8 mouse cellular contexts compared by ENCODE assay signal in genomic region chr7:102211071-102211470, GRCm38 (mm10). TPM values are rescaled to one million over a fixed set of nuclear protein-coding genes. Genes with fewer than 3 reads are reported as not detected.
DNase-seq lines count a peak whose midpoint lies in the region; ATAC-seq and TF ChIP-seq lines count a peak whose summit lies in the region.

No protein-coding gene starts in this region.

- no peaks in the 10 kb centered on the region for H3K4me1 ChIP-seq in cerebellum, adult 2 months (ENCODE audit: control insufficient read depth, insufficient read depth, low read length)
- H3K4me1 ChIP-seq in testis, adult 2 months (ENCODE audit: control insufficient read depth, insufficient read depth, low read length), result no peaks in the 10 kb centered on the region
- H3K4me1 ChIP-seq in liver, embryonic 12.5 days, result peaks cover 42% of the 10 kb centered on the region

- no peak for ATAC-seq in liver, embryonic 12.5 days
- no peak for ATAC-seq in inflammation-experienced regulatory T-cells, adult 6 months

- H3K4me2 ChIP-seq in liver, embryonic 12.5 days, result peak overlapping the region; percentile 82

- DNase-seq in cerebellum, adult 2 months, result no peak
- no peak for DNase-seq in cerebellum, postnatal 4 days (ENCODE audit: low spot score in 2 of 2)
- DNase-seq in testis, postnatal 14 days (ENCODE audit: low spot score), result no peak
- no peak for DNase-seq in gastrocnemius, postnatal 10 days
- no peak for DNase-seq in adrenal gland, postnatal 36 days

- peak overlapping the region; percentile 90; the same call in 1 of the 2 replicates for H3K27ac ChIP-seq in cerebellum, adult 2 months (ENCODE audit: insufficient read depth, low read length)
- H3K27ac ChIP-seq in testis, adult 2 months (ENCODE audit: control insufficient read depth, insufficient read depth, low read depth, low read length), result peak overlapping the region; percentile 93; the same call in 1 of the 2 replicates
- peak overlapping the region; percentile 91 for H3K27ac ChIP-seq in liver, embryonic 12.5 days

- no peaks in the 10 kb centered on the region for H3K9me3 ChIP-seq in liver, embryonic 12.5 days (replicated peaks)

- WGBS in cerebellum, adult 2 months, result 62% methylated on average over 3 of the region's 3 CpGs
- 48% methylated on average over 3 of the region's 3 CpGs for WGBS in liver, embryonic 12.5 days (ENCODE audit: insufficient replicate concordance)

- peak overlapping the region; percentile 89 for H3K4me3 ChIP-seq in cerebellum, adult 2 months (replicated peaks; ENCODE audit: insufficient read depth, low read depth, low read length)
- H3K4me3 ChIP-seq in testis, adult 2 months (ENCODE audit: control insufficient read depth, low read depth, low read length), result peak overlapping the region; percentile 100; the same call in 1 of the 2 replicates
- H3K4me3 ChIP-seq in liver, embryonic 12.5 days, result peak overlapping the region; percentile 95

- no peaks in the 10 kb centered on the region for H3K36me3 ChIP-seq in testis, adult 2 months (ENCODE audit: control insufficient read depth, insufficient read depth, low read length)
- H3K36me3 ChIP-seq in liver, embryonic 12.5 days, result peaks cover 12% of the 10 kb centered on the region

- H3K27me3 ChIP-seq in cerebellum, adult 2 months (ENCODE audit: control insufficient read depth, insufficient read depth, low read length), result no peaks in the 10 kb centered on the region
- H3K27me3 ChIP-seq in testis, adult 2 months (ENCODE audit: control insufficient read depth, insufficient read depth, low read length), result no peaks in the 10 kb centered on the region
- no peaks in the 10 kb centered on the region for H3K27me3 ChIP-seq in liver, embryonic 12.5 days (replicated peaks)

- TF ChIP-seq CTCF in cerebellum, adult 2 months (IDR thresholded peaks at IDR 0.05; ENCODE audit: borderline replicate concordance, insufficient read depth, low read depth, low read length), result no peak
- TF ChIP-seq CTCF in testis, adult 2 months (IDR thresholded peaks at IDR 0.05; ENCODE audit: control insufficient read depth, insufficient read depth, insufficient replicate concordance, low read depth, low read length), result no peak

- no peak for TF ChIP-seq POLR2A in cerebellum, adult 2 months (IDR thresholded peaks at IDR 0.05; ENCODE audit: borderline replicate concordance, insufficient read depth, low read length)
- no peak for TF ChIP-seq POLR2A in testis, adult 2 months (IDR thresholded peaks at IDR 0.05; ENCODE audit: control insufficient read depth, low read depth, low read length)

- H3K9ac ChIP-seq in liver, embryonic 12.5 days, result peak overlapping the region; percentile 89

RNA-seq across cellular contexts. Expression of gene Pgap2, which starts 1.1 kb away (rescaled TPM):
- 32.9 and 35.2 TPM in 2 replicates for polyA plus RNA-seq in cerebellum, adult 2 months (2012; rRNA removed)
- 304 and 321 TPM in 2 replicates for polyA plus RNA-seq in testis, adult 2 months (2012; rRNA removed)
- 28.5 and 28.6 TPM in 2 replicates for polyA plus RNA-seq in liver, embryonic 12.5 days (2016; fragmentation: Nextera tagmentation; extraction: Ambion mirVana)
- 10 to 100 TPM; 46.4 to 51.1 (median 47.1) TPM for polyA plus RNA-seq in inflammation-experienced regulatory T-cells, adult 6 months (2017; shearing (Covaris generic))
- total RNA-seq in gastrocnemius, postnatal 10 days (2021), result 10 to 100 TPM; 35.9 to 40.7 TPM
- 100 to 1,000 TPM in 1 of 2 experiments, 10 to 100 TPM in 1; 64.1 to 103 TPM for total RNA-seq in adrenal gland, postnatal 36 days (2021)

RNA-seq across cellular contexts. Expression of gene Nup98, which starts 1.1 kb away (rescaled TPM):
- polyA plus RNA-seq in cerebellum, adult 2 months (2012; rRNA removed), result 19.0 and 20.2 TPM in 2 replicates
- polyA plus RNA-seq in testis, adult 2 months (2012; rRNA removed), result 126 and 133 TPM in 2 replicates
- 30.4 and 31.0 TPM in 2 replicates for polyA plus RNA-seq in liver, embryonic 12.5 days (2016; fragmentation: Nextera tagmentation; extraction: Ambion mirVana)
- polyA plus RNA-seq in inflammation-experienced regulatory T-cells, adult 6 months (2017; shearing (Covaris generic)), result 10 to 100 TPM; 34.1 to 42.1 (median 39.1) TPM
- 10 to 100 TPM; 25.1 to 31.5 TPM for total RNA-seq in gastrocnemius, postnatal 10 days (2021)
- total RNA-seq in adrenal gland, postnatal 36 days (2021), result 10 to 100 TPM; 61.1 to 78.2 TPM

RNA-seq across cellular contexts. Expression of gene Rhog, which starts 44.8 kb away (rescaled TPM):
- 71.1 and 87.6 TPM in 2 replicates for polyA plus RNA-seq in cerebellum, adult 2 months (2012; rRNA removed)
- 11.2 and 13.2 TPM in 2 replicates for polyA plus RNA-seq in testis, adult 2 months (2012; rRNA removed)
- polyA plus RNA-seq in liver, embryonic 12.5 days (2016; fragmentation: Nextera tagmentation; extraction: Ambion mirVana), result 61.3 and 63.3 TPM in 2 replicates
- polyA plus RNA-seq in inflammation-experienced regulatory T-cells, adult 6 months (2017; shearing (Covaris generic)), result 100 to 1,000 TPM; 135 to 199 (median 174) TPM
- total RNA-seq in gastrocnemius, postnatal 10 days (2021), result 10 to 100 TPM; 23.9 to 30.1 TPM
- 10 to 100 TPM; 53.8 to 55.6 TPM for total RNA-seq in adrenal gland, postnatal 36 days (2021)

RNA-seq across cellular contexts. Expression of gene Stim1, which starts 56.5 kb away (rescaled TPM):
- 84.9 and 87.5 TPM in 2 replicates for polyA plus RNA-seq in cerebellum, adult 2 months (2012; rRNA removed)
- polyA plus RNA-seq in testis, adult 2 months (2012; rRNA removed), result 127 and 130 TPM in 2 replicates
- 19.5 and 19.9 TPM in 2 replicates for polyA plus RNA-seq in liver, embryonic 12.5 days (2016; fragmentation: Nextera tagmentation; extraction: Ambion mirVana)
- 10 to 100 TPM; 46.3 to 50.9 (median 48.2) TPM for polyA plus RNA-seq in inflammation-experienced regulatory T-cells, adult 6 months (2017; shearing (Covaris generic))
- total RNA-seq in gastrocnemius, postnatal 10 days (2021), result 100 to 1,000 TPM; 219 to 233 TPM
- 10 to 100 TPM; 63.5 to 73.1 TPM for total RNA-seq in adrenal gland, postnatal 36 days (2021)
